Mouse (Mus musculus) CD4-positive, CD25-positive, alpha-beta regulatory T cell, adult 4 months (primary cell): ENCODE data around the gene Srgap1. TPM values are rescaled to one million over a fixed set of nuclear protein-coding genes. Genes with fewer than 3 reads are reported as not detected.
A peak's percentile ranks its signal among the peaks of the same experiment; 100 is the strongest.

Experiments
- ATAC-seq: one replicate; pipeline ENCODE4 v1.8.0; 2017
- polyA plus RNA-seq, 2 experiments: library from polyadenylated mRNA; unstranded; fragments of 100-300 nt; shearing (Covaris generic); gene quantifications; one replicate each; pipeline ENCODE4 v1.2.1; 2017

Srgap1 gene
- polyA plus RNA-seq, 2 experiments from 2014 or later = 0.39 TPM; not detected in 1

DNA sequence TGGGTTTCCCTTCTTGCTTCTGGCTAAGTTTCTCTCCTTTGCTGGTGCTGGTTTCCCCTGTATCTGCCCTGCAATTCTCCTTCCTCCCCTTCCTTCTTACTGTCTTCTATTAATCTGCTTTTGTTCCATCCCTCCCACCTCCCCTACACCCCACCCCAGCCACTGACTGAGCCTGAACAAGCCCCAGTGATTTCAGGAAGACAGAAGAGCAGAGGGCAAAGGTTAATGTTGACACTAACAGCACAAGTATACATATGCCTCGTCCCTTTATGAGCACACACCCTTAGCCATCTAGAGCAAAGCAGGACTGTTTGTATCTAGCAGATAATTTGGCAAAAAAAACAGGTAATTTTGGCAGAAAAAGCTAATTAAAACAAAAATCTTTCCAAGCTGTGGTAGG lies 291.3 kb downstream of the Srgap1 start:
- ATAC-seq = no peak

DNA sequence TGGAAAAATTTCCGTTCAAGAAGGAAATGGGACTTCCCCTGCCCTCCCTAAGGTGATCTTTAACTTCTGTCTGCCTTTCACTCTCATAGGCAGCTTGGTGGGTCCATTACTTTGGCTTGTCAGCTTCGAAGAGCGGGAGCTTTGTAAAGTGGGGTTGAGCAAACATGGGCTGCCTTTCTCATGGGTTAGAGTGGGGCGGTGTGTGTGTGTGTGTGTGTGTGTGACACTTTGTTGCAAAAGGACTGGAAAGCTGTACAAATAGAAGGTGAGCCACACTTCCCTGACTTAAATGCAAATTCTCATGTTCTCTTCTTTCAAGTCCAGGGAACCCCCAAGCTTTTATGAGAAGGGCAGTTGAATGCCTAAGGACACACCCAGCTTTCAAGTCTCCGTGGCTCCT lies 292.9 kb downstream of the Srgap1 start:
- ATAC-seq = no peak

DNA sequence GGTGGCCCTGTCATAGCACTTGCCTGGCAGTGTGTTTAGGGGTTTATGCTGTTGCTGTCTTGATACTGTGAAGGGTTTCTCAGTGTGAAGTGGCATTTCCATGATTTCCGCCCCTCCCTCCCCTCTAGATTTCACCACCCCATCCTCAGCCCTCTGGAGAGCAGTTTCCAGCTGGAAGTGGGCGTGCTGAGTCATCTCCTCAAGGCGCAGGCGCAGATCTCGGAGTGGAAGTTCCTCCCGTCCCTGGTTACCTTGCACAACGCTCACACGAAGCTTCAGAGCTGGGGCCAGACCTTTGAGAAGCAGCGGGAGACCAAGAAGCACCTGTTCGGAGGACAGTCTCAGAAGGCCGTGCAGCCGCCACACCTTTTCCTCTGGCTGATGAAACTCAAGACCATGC lies 296.9 kb downstream of the Srgap1 start:
- ATAC-seq = no peak

DNA sequence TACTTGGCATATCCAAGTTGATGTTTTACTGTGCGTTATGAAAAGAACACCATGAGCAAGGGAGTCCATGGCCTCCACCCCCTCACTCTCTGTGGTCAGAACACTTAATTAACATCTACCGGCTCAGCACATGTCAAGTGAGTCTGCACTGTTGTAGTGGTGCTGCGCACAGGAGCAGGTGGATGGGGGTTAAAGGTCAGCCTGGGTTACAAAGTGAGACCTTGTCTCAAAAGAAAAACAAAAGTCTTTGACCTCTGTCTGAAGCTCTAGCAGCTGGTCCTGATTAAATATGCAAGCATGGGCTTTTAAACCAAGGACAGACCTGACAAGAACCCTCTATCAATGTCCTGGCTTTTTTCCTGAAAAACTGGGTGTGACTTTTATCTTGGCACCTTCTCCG lies 304.8 kb downstream of the Srgap1 start:
- ATAC-seq = no peak

- peak; percentile 84 for ATAC-seq
Measured at GRCm38 (mm10) chr10:121739548-121740505, 307.3 kb downstream of the Srgap1 start, which contains the start of gene BC048403. TSS of gene BC048403 (plus strand) at chr10:121739937.

DNA sequence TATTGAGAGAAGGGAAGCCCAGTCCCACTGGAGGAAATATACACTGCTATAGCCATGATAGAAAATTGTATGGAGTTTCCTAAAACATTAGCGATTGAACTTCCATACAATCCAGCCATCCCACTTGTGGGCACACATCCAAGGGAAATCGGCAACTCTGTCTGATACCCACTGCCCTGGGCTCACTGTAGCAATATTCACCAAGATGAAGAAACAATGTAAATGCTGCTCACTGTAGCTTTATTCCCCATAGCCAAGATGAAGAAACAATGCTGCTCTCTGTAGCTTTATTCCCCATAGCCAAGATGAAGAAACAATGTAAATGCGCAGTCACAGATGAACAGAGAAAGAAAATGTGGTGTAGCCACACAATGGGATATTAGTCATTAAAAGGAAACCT lies 309.9 kb downstream of the Srgap1 start:
- ATAC-seq = no peak

GRCm38 (mm10) chr10:121732542-121732941 lies 314.6 kb downstream of the Srgap1 start:
- no peak for ATAC-seq

DNA sequence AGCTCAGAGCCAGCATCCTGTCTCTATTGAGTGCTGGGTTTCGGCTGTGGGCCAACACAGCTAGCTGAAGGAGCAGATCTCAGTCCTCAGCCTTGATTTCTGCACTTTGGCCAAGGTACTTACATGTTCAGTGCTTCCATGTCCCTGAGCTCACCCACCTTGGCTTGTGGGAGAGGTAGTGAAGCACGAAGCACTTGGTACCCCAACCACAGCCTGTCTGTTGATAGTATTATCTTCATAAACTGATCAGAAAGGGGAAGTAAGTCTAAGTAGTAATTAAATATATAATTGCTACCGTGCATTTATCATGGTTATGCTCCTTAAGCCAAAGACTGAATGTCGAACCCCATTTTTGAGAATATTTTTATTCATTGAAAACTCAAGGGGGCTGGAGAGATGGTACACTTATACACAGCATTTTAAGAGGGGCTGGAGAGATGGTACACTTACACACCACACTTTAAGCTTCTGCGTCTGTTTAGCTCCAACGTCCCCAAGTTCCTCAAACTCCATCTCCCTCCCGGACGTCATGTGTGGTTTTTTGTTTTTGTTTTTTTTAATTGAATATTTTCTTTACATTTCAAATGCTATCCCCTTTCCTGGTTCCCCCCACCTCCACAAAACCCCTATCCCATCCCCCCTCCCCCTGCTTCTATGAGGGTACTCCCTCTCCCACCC lies 315.9 kb downstream of the Srgap1 start:
- no peak for ATAC-seq

Other genes with a start within 250 kb of the Srgap1 start
- gene Rxylt1, start 50.1 kb upstream of the Srgap1 start, polyA plus RNA-seq = 10 to 100 TPM; 10.9 to 15.3 TPM